Mouse (Mus musculus): ENCODE data around the gene Colgalt1. TPM values are rescaled to one million over a fixed set of nuclear protein-coding genes. Genes with fewer than 3 reads are reported as not detected.
A peak's percentile ranks its signal among the peaks of the same experiment; 100 is the strongest.

Gene Colgalt1
- polyA plus RNA-seq, 1 experiment from 2014 or later: 57.5 TPM

DNA sequence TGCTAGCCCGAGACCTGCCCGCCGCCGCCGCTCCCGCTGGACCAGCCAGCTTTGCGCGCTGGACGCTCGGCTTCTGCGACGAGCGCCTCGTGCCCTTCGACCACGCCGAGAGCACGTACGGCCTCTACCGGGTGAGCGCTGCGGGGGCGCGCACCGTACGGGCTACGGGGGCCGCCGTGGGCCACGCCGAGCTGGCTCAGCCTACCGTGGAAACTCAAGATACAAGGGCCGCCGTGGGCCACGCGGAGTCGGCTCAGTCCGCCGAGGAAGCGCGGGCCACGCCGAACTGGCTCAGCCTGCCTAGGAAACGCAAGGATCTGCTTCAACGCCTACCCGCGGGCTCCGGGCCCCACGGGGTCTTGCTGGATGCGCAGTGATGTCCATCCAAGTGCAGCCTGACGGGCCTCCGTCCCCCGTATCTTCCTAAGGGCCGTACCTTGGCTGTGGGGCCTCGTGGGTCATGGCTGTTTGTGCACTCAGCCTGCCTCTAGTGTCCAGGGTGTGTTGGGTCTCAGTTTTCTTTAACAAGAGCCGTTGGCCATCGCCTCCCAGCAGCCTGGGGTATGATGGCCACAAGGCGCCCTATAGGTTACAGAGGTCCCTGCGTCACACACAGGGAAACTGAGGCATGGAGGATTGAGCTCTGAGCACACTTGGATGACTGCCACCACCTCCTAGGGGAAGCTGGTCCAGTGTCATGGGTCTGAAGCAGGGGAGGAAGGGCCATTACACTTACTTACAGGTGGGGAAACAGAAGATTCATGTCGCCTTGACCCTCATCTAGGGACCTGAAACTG, 18.2 kb upstream of the Colgalt1 start:
- ATAC-seq (ENCODE audit: low FRiP score): peak; percentile 76
- Histone ChIP-seq H3K27ac (peak overlapping the region; percentile 99), H3K4me2 (peak overlapping the region; percentile 85), H3K27me3 (no peaks in the 10 kb centered on the region), H3K4me1 (replicated peaks) (peaks cover 45% of the 10 kb centered on the region), H3K9ac (peak overlapping the region; percentile 96), H3K4me3 (peak overlapping the region; percentile 66), H3K36me3 (peaks cover 16% of the 10 kb centered on the region; the same call in 1 of the 2 replicates), H3K9me3 (no peaks in the 10 kb centered on the region)
- WGBS: 5% methylated on average over 60 of the region's 60 CpGs

DNA sequence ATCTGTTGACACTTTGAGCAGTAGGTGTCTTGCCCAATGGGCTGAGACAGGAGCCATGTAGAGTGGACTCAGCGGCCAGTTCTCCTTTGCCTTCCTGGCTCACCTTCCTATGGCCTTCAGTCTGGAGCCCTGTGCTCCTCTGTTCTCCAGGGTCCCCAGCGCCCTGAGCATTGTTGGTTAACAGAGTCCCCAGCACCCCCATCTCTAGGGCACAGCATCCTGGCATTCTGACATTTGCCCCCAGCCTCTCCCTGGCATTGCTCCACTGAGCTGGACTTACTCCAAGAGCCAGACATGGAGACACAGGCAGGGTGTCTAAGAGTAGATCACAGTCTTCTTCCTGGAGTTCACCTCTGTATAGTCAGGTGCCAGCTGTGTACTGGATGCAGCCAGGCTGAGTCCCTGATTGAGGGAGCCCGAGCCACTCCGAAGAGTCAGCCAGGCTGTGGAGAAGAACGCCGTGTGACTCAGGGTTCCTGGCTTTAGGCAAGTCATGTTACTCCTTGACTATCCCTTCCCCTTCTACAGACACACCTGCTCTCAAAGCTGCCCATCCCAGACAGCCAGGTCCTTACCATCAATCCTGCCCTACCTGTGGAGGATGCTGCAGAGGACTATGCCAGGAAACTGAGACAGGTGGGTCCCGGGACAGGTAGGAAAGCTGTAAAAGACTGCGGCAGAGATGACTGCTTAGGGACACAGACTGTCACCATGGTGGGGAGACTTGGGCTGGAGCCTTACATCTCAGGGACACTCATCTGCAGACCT, 17.1 kb upstream of the Colgalt1 start:
- 93% methylated on average over 8 of the region's 8 CpGs for WGBS
- no peaks in the 10 kb centered on the region for H3K9me3 ChIP-seq
- peak overlapping the region; percentile 99; the same call in 1 of the 2 replicates for H3K27ac ChIP-seq
- peak overlapping the region; percentile 85 for H3K4me2 ChIP-seq
- no peak overlapping the region; the same call in 1 of the 2 replicates for H3K4me3 ChIP-seq
- peak overlapping the region; percentile 96 for H3K9ac ChIP-seq
- H3K36me3 ChIP-seq: peaks cover 13% of the 10 kb centered on the region; the same call in 1 of the 2 replicates
- no peaks in the 10 kb centered on the region for H3K27me3 ChIP-seq
- H3K4me1 ChIP-seq (replicated peaks): peaks cover 45% of the 10 kb centered on the region
- no peak for ATAC-seq (ENCODE audit: low FRiP score)

DNA sequence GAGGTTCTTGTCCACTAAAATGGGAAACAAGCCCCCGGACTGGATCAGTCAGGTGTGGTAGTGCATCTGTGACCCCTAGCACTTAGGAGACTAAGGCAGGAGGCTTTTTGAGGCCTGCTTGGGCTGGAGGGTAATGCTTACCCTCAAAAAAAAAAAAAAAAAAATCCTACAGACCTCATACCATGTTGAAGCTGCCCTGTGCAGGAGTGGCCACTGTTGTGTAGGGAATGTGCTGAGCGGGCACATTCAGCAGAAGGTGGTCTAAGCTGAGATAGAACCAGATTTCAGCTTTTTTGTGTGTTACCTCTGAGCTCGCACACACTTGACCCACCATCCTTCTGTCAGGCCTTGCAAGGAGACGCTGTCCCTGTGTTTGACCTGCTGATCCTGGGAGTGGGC, 16.5 kb upstream of the Colgalt1 start:
- 97% methylated on average over 4 of the region's 4 CpGs for WGBS
- H3K4me2 ChIP-seq: no peak overlapping the region
- H3K27me3 ChIP-seq: no peaks in the 10 kb centered on the region
- H3K9me3 ChIP-seq: no peaks in the 10 kb centered on the region
- no peak overlapping the region for H3K4me3 ChIP-seq
- H3K27ac ChIP-seq: no peak overlapping the region
- H3K4me1 ChIP-seq (replicated peaks): peaks cover 45% of the 10 kb centered on the region
- no peak for ATAC-seq (ENCODE audit: low FRiP score)
- peaks cover 18% of the 10 kb centered on the region for H3K36me3 ChIP-seq
- peak overlapping the region; percentile 43; the same call in 1 of the 2 replicates for H3K9ac ChIP-seq

DNA sequence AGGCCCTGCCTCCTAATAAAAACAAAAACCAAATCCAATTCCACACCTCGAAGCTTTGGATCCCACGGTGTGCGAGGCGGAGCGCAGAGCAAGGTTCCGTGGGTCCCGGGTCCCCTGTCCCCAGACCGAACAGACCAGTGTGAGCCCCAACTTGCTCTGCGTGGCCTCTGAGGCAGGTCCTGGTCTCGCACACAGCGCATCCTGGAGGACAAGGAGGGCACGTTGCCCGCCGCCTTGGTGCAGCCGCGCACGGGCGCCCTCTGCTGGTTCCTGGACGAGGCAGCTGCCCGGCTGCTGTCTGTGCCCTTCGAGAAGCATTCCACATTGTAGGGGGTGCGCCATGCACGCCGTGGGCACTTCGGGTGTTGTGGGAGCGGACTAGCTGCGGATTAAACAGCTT, 14.9 kb upstream of the Colgalt1 start:
- Histone ChIP-seq H3K36me3 (peaks cover 25% of the 10 kb centered on the region), H3K27ac (no peak overlapping the region), H3K4me1 (replicated peaks) (peaks cover 38% of the 10 kb centered on the region), H3K27me3 (peaks cover 11% of the 10 kb centered on the region), H3K9me3 (no peaks in the 10 kb centered on the region), H3K9ac (peak overlapping the region; percentile 21; the same call in 1 of the 2 replicates), H3K4me3 (no peak overlapping the region), H3K4me2 (peak overlapping the region; percentile 23; the same call in 1 of the 2 replicates)
- 8% methylated on average over 27 of the region's 27 CpGs for WGBS
- ATAC-seq (ENCODE audit: low FRiP score): peak; percentile 2; the same call in 1 of the 2 replicates

DNA sequence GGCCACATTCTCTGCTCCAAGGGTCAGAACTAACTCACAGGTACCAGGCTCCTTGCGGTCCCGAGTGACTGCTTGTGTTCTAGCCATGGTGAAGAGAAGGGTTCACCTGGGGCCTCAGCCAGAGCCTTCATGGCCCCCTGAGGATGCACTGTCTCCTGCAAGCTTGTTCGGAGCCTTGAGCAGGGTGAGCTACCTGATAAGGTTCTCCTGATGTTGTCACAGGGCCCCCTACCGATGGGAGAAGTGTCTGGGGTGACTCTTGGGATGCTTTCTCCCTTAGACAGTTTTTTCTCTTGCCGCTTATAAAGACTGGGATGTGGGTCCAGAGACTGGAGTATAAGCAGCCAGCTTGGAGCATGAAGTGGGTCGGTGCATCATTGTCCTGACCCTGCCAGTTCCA, 14.4 kb upstream of the Colgalt1 start:
- 61% methylated on average over 6 of the region's 6 CpGs for WGBS
- no peak for ATAC-seq (ENCODE audit: low FRiP score)

DNA sequence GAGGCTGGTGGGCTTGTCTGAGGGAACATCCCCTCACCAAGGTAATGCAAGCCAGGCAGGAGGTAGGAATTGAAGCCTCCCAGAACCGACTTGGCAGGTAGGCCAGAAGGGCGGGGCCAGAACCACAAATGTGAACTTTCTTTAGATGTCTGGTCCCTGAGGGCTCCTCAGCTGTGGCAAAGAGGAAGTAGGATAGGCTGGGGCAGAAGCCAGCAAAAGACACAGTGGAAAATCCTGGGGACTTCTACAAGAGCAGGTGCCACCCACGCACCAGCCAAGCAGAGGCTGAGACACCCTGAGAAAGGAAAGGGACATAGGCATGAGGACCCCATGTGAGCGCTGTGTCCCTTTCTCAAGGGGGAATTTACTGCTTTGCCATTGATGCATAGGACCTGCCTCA, 14.0 kb upstream of the Colgalt1 start:
- peaks cover 25% of the 10 kb centered on the region for H3K36me3 ChIP-seq
- no peak overlapping the region for H3K4me3 ChIP-seq
- H3K4me2 ChIP-seq: no peak overlapping the region
- no peaks in the 10 kb centered on the region for H3K9me3 ChIP-seq
- whole genome bisulfite sequencing: 88% methylated on average over 4 of the region's 4 CpGs
- H3K27me3 ChIP-seq: peaks cover 20% of the 10 kb centered on the region
- peaks cover 33% of the 10 kb centered on the region for H3K4me1 ChIP-seq (replicated peaks)
- H3K9ac ChIP-seq: no peak overlapping the region
- ATAC-seq (ENCODE audit: low FRiP score): no peak
- no peak overlapping the region for H3K27ac ChIP-seq

More for the DNA sequence above, 14.4 kb upstream of the Colgalt1 start:
- Histone ChIP-seq H3K9ac (peak overlapping the region; percentile 21; the same call in 1 of the 2 replicates), H3K4me2 (0 out of 2 replicates have a peak overlapping the region, but pooled peaks have one; percentile 23), H3K9me3 (no peaks in the 10 kb centered on the region), H3K27ac (no peak overlapping the region), H3K4me3 (no peak overlapping the region), H3K27me3 (peaks cover 16% of the 10 kb centered on the region), H3K4me1 (replicated peaks) (peaks cover 33% of the 10 kb centered on the region), H3K36me3 (peaks cover 25% of the 10 kb centered on the region)

DNA sequence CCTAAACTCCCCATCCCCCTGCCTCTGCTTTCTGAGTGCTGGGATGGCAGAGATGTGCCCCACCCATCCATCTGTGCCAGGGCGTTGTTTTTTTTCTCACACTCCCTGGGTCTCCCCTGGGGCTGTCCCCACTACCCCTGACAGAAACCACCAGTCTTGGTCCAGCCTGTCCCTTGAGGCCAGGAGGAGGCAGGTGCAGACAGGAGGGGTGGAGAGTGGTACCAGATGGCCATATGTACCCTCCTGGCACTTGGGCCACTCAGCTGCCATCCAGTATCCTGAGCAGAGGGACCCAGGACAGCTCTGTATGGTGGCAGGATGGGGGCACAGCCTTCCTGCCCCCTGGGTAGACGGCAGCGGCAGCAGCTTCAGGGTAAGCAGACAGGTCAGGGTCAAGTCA, 13.3 kb upstream of the Colgalt1 start, which contains the start of gene Fam129c:
Gene Fam129c (plus strand): TSS at position 198 of the 400 bp plus-strand sequence.
- 58% methylated on average over 3 of the region's 3 CpGs for WGBS
- ATAC-seq (ENCODE audit: low FRiP score): no peak
- Histone ChIP-seq H3K4me3 (no peak within 1 kb of the TSS), H3K9me3 (no peaks in the 10 kb centered on the region), H3K4me1 (replicated peaks) (peaks cover 39% of the 10 kb centered on the region), H3K4me2 (no peak within 1 kb of the TSS), H3K27ac (no peak within 1 kb of the TSS), H3K36me3 (peaks cover 25% of the 10 kb centered on the region), H3K27me3 (peaks cover 27% of the 10 kb centered on the region), H3K9ac (peak within 1 kb of the TSS; percentile 21; the same call in 1 of the 2 replicates)

DNA sequence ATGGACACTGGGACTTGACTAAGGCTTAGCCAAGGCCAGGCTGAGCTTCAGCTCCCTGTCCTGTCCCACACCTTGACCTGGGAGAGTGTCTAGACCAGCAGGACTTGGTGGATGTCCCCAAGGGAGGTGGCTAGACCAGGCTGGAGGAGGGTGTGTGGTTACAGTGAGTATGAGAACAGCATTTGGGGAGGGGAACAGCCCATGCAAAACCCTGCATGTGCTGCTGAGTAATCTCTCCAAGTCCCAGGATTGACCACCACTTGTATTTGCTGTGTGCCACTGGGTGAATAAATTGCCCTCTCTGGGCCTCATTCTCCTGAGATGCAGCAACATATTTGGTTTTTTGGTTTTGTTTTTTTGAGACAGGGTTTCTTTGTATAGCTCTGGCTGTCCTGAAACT, 12.4 kb upstream of the Colgalt1 start:
- Histone ChIP-seq H3K36me3 (peaks cover 25% of the 10 kb centered on the region), H3K4me3 (no peak overlapping the region), H3K27me3 (peaks cover 36% of the 10 kb centered on the region), H3K9ac (no peak overlapping the region), H3K27ac (no peak overlapping the region), H3K4me2 (no peak overlapping the region), H3K9me3 (no peaks in the 10 kb centered on the region), H3K4me1 (replicated peaks) (peaks cover 40% of the 10 kb centered on the region)
- no peak for ATAC-seq (ENCODE audit: low FRiP score)

DNA sequence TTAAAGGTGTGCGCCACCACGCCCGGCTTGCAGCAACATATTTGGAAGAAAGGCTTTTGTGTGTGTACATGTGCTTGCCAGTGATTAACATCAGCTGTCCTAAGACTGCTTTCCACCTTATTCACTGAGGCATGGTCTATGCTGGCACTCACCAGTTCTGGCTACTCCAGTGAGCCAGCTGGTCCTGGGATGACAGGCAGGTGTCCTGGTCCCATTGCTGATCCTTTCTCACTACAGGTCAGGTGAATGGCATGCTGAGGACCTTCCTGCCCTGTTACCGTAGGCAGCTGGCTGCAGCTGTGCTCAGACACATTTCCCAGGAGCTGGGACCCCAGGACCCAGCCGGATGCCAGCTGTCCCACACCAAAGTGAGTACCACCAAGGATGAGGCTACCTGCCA, 12.0 kb upstream of the Colgalt1 start:
- WGBS: 96% methylated on average over 5 of the region's 5 CpGs
- H3K4me3 ChIP-seq: no peak overlapping the region

DNA sequence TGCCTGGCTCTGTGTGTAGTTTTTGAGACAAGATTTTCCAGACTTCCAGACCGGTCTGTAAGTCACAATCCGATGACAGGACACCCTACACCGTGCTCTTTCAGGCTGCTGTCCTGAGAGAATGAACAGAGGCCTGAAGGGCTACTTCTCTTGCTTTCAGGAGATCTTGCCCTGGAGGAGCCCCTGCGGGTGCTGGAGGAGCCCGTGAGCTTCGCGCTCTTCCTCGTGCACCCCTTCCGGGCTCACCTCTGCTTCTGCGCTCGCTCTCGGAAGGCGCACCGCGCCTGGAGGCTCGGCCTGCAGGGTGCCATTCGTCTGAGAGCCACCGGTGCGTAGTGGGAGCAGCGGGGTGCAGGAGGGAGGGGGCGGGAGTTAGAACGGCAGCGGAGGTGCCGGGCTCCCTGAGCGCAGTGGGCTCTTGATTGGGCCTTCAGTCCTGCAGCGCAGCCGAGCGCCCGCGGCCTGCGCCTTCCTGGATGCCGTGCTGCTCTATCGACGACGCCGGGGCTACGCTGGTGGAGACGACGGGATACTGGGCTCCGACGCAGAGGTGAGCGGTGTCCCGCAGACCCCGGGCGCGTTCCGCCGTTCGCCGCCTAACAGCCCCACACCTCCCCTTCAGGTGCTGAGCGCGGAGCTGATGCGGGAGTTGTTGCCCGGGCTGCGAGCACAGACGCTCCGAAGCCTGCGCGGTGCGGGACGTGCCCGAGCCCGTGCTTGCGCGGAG, 8.7 kb upstream of the Colgalt1 start:
- peak; percentile 7 for ATAC-seq (ENCODE audit: low FRiP score)
- peak overlapping the region; percentile 64 for H3K9ac ChIP-seq
- peaks cover 56% of the 10 kb centered on the region for H3K27me3 ChIP-seq
- H3K27ac ChIP-seq: peak overlapping the region; percentile 31; the same call in 1 of the 2 replicates
- peaks cover 21% of the 10 kb centered on the region for H3K4me1 ChIP-seq (replicated peaks)
- WGBS: 2% methylated on average over 65 of the region's 65 CpGs
- H3K36me3 ChIP-seq: peaks cover 12% of the 10 kb centered on the region
- peak overlapping the region; percentile 55 for H3K4me2 ChIP-seq
- H3K4me3 ChIP-seq: peak overlapping the region; percentile 34
- no peaks in the 10 kb centered on the region for H3K9me3 ChIP-seq

More for the DNA sequence above, 12.0 kb upstream of the Colgalt1 start:
- H3K9me3 ChIP-seq: no peaks in the 10 kb centered on the region
- peaks cover 24% of the 10 kb centered on the region for H3K36me3 ChIP-seq
- H3K27me3 ChIP-seq: peaks cover 41% of the 10 kb centered on the region
- ATAC-seq (ENCODE audit: low FRiP score): no peak
- peaks cover 37% of the 10 kb centered on the region for H3K4me1 ChIP-seq (replicated peaks)
- no peak overlapping the region for H3K4me2 ChIP-seq
- no peak overlapping the region for H3K9ac ChIP-seq
- no peak overlapping the region for H3K27ac ChIP-seq

DNA sequence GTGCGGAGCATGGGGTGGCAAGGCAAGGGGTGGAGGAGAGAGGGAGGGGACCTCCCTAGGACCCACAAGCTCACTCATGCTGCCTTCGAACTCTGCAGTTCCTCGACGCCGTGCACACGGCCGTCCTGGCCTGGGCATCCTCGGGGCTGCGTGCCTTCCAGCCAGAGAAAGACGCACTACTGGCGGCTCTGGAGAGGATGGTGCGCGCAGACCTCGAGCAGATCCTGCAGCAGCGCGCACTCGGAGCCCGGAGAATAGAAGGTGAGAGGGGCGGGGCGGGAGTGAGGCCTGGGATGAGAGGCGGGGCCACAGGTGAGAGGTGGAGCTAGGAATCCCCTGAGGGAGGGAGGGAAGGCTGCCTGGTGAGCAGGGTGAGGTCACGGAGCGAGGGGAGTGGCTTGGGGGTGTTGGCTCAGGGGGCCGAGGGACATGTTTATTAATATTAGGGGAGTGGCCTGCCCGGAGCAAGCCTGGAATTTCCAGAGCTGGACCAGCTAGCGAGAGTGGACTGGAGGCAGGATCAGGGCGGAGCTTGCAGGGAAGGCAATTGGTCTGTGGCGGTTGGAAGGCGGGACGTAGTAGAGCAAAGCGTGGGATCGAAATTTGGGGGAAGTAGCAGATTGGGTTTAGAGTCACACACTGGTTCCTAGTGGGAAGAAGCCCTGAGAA, 8.0 kb upstream of the Colgalt1 start:
- ATAC-seq (ENCODE audit: low FRiP score): peak; percentile 69
- Histone ChIP-seq H3K36me3 (peaks cover 12% of the 10 kb centered on the region), H3K27ac (peak overlapping the region; percentile 31; the same call in 1 of the 2 replicates), H3K4me3 (peak overlapping the region; percentile 34), H3K4me1 (replicated peaks) (peaks cover 18% of the 10 kb centered on the region), H3K27me3 (peaks cover 56% of the 10 kb centered on the region), H3K4me2 (peak overlapping the region; percentile 55), H3K9ac (peak overlapping the region; percentile 64), H3K9me3 (no peaks in the 10 kb centered on the region)
- under 1% methylated on average over 32 of the region's 32 CpGs for WGBS
